Mouse (Mus musculus): ENCODE measurements around the gene Siglecg. TPM values are rescaled to one million over a fixed set of nuclear protein-coding genes. Genes with fewer than 3 reads are reported as not detected.

Gene Siglecg
- polyA plus RNA-seq, 1 experiment from 2014 or later, result 0.48 TPM

DNA sequence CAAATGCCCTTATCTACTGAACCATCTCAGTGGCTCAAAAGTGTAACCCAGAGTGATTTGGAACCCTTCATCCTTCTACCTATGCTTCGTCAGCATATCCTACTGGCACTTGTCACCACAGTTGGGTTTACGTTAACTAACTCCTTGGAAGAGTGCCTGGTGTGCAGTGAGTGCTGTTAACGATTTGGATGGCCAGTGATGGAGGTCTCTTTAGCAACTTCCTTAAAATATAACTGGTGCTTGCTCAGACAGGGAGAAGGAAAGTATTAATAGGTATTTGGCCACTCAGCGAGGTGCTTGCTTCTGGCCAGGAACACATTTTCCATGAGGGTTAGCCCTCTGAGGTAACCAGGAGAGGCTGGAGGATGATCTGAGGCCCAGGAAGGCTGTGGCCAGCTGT, 39.8 kb downstream of the Siglecg start:
- H3K27ac ChIP-seq (ENCODE audit: low read length), result 0 out of 2 replicates have a peak overlapping the region, but pooled peaks have one; percentile 32
- peak; percentile 66 for DNase-seq (ENCODE audit: low spot score)

DNA sequence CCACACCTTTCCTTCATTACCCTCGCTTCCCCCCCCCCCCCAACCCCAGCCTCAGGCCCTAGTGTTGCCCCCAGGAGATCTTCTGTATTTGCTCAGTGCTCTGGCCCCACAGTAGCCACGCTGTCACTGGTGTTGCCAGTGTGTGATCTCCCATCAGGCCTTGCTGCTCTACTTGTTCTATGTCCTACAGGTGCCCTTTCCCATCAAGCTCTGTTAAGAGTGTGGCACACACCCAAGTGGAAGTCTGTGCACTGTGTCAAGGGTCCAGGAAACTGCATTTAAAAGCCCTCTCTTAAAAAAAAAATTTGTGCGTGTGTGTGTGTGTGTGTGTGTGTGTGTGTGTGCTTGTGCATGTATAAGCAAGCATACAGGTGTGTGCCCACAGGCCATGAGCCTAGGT, 40.2 kb downstream of the Siglecg start:
- H3K4me2 ChIP-seq (replicated peaks; ENCODE audit: low read depth, low read length), result no peak overlapping the region
- H3K4me3 ChIP-seq (ENCODE audit: low read depth, low read length), result no peak overlapping the region
- H3K9ac ChIP-seq (replicated peaks; ENCODE audit: low read depth), result no peak overlapping the region
- no peaks in the 10 kb centered on the region for H3K36me3 ChIP-seq (ENCODE audit: insufficient read depth, low read length)
- DNase-seq (ENCODE audit: low spot score) (peak; percentile 38), ATAC-seq (no peak)
- no peaks in the 10 kb centered on the region for H3K9me3 ChIP-seq (ENCODE audit: low read length)
- H3K4me1 ChIP-seq (ENCODE audit: insufficient read depth, low read depth, low read length), result peaks cover 6% of the 10 kb centered on the region; the same call in 1 of the 2 replicates
- 0 out of 2 replicates have a peak overlapping the region, but pooled peaks have one; percentile 32 for H3K27ac ChIP-seq (ENCODE audit: low read length)
- no peak for TF ChIP-seq CTCF (IDR thresholded peaks at IDR 0.05)
- TF ChIP-seq EP300 (IDR thresholded peaks at IDR 0.05), result no peak
- no peaks in the 10 kb centered on the region for H3K27me3 ChIP-seq (replicated peaks; ENCODE audit: insufficient read depth, low read length)
- WGBS, result 58% methylated on average over 2 of the region's 3 CpGs

More for the DNA sequence above, 39.8 kb downstream of the Siglecg start:
- H3K27me3 ChIP-seq (replicated peaks; ENCODE audit: insufficient read depth, low read length), result no peaks in the 10 kb centered on the region
- no peak overlapping the region for H3K4me3 ChIP-seq (ENCODE audit: low read depth, low read length)
- WGBS, result 41% methylated on average over 4 of the region's 4 CpGs
- no peak overlapping the region for H3K9ac ChIP-seq (replicated peaks; ENCODE audit: low read depth)
- peaks cover 10% of the 10 kb centered on the region; the same call in 1 of the 2 replicates for H3K4me1 ChIP-seq (ENCODE audit: insufficient read depth, low read depth, low read length)
- no peaks in the 10 kb centered on the region for H3K9me3 ChIP-seq (ENCODE audit: low read length)
- TF ChIP-seq EP300 (IDR thresholded peaks at IDR 0.05) (no peak), CTCF (IDR thresholded peaks at IDR 0.05) (no peak)
- no peak overlapping the region for H3K4me2 ChIP-seq (replicated peaks; ENCODE audit: low read depth, low read length)
- H3K36me3 ChIP-seq (ENCODE audit: insufficient read depth, low read length), result no peaks in the 10 kb centered on the region
- no peak for ATAC-seq

DNA sequence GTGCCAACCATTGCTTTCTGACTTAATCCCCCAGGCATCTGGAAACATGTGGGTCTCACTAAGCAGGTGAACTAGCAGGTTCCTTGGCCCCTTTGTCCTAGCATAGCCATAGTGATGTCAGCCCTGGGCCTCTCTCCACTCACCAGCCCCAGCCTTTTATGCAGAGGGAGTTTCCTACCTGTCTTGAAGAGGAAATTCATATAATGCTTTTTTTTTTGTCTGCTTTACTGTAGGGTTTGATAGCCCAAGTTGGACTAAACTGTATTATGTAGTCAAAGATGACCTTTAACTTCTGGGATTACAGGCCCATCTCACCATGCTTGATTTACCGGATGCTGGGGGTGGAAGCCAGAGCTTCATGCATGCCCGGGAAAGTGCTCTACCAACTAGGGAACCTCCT, 41.8 kb downstream of the Siglecg start:
- 100% methylated on average over 2 of the region's 2 CpGs for WGBS
- TF ChIP-seq EP300 (IDR thresholded peaks at IDR 0.05), result no peak
- H3K36me3 ChIP-seq (ENCODE audit: insufficient read depth, low read length), result no peaks in the 10 kb centered on the region
- H3K4me2 ChIP-seq (replicated peaks; ENCODE audit: low read depth, low read length), result no peak overlapping the region
- H3K4me3 ChIP-seq (ENCODE audit: low read depth, low read length), result no peak overlapping the region
- H3K9me3 ChIP-seq (ENCODE audit: low read length), result no peaks in the 10 kb centered on the region
- no peaks in the 10 kb centered on the region for H3K27me3 ChIP-seq (replicated peaks; ENCODE audit: insufficient read depth, low read length)
- no peak overlapping the region for H3K27ac ChIP-seq (ENCODE audit: low read length)
- DNase-seq (ENCODE audit: low spot score), result no peak
- no peak overlapping the region for H3K9ac ChIP-seq (replicated peaks; ENCODE audit: low read depth)
- no peaks in the 10 kb centered on the region for H3K4me1 ChIP-seq (ENCODE audit: insufficient read depth, low read depth, low read length)
- no peak for ATAC-seq

DNA sequence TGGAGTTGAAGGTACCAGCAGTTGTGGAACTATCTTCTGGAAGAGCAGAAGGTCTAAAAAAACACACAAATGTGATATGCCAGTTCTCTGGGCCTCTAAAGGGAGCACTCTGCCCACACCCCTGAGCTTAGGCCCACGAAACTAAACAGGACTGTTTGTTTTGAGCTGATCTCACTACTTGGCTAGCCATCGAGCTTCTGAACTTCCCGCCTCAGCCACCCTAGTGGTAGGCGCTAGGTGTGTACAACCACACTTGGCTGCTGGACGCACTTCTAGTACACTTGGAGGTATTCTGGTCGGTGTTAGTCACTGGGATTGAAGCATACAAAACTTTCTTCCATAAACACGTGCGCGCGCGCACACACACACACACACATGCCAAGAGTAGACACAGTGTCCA, 43.7 kb downstream of the Siglecg start:
- 86% methylated on average over 11 of the region's 11 CpGs for WGBS
- Histone ChIP-seq H3K4me2 (replicated peaks; ENCODE audit: low read depth, low read length) (no peak overlapping the region), H3K27ac (ENCODE audit: low read length) (no peak overlapping the region), H3K36me3 (ENCODE audit: insufficient read depth, low read length) (no peaks in the 10 kb centered on the region), H3K27me3 (replicated peaks; ENCODE audit: insufficient read depth, low read length) (no peaks in the 10 kb centered on the region), H3K4me3 (ENCODE audit: low read depth, low read length) (no peak overlapping the region), H3K9me3 (ENCODE audit: low read length) (no peaks in the 10 kb centered on the region), H3K9ac (replicated peaks; ENCODE audit: low read depth) (no peak overlapping the region), H3K4me1 (ENCODE audit: insufficient read depth, low read depth, low read length) (no peaks in the 10 kb centered on the region)
- DNase-seq (ENCODE audit: low spot score) (no peak), ATAC-seq (no peak)
- TF ChIP-seq EP300 (IDR thresholded peaks at IDR 0.05) (no peak), CTCF (IDR thresholded peaks at IDR 0.05) (peak; percentile 7; the same call in 1 of the 2 replicates)

DNA sequence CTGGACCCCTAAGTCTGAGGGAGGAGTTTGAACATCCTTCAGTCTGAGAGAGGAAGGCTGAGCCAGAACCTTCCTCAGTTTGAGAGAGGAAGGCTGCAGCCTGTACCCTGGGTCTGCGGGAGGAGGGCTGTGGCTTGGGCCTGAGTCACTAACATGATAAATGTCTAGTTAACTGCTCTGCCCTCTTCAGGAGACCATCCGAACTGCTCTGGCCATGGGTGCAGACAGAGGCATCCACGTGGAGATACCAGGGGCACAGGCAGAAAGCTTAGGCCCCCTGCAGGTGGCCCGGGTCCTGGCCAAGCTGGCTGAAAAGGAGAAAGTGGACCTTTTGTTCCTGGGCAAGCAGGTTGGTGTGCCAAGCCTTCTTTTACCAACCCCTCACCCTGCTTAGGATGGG, 44.6 kb downstream of the Siglecg start:
- Histone ChIP-seq H3K9ac (replicated peaks; ENCODE audit: low read depth) (no peak overlapping the region), H3K4me3 (ENCODE audit: low read depth, low read length) (no peak overlapping the region), H3K36me3 (ENCODE audit: insufficient read depth, low read length) (no peaks in the 10 kb centered on the region), H3K9me3 (ENCODE audit: low read length) (no peaks in the 10 kb centered on the region), H3K27me3 (replicated peaks; ENCODE audit: insufficient read depth, low read length) (no peaks in the 10 kb centered on the region), H3K27ac (ENCODE audit: low read length) (no peak overlapping the region), H3K4me2 (replicated peaks; ENCODE audit: low read depth, low read length) (no peak overlapping the region), H3K4me1 (ENCODE audit: insufficient read depth, low read depth, low read length) (no peaks in the 10 kb centered on the region)
- no peak for TF ChIP-seq EP300 (IDR thresholded peaks at IDR 0.05)
- TF ChIP-seq CTCF (IDR thresholded peaks at IDR 0.05), result peak; percentile 52
- no peak for DNase-seq (ENCODE audit: low spot score)
- 52% methylated on average over 4 of the region's 4 CpGs for whole genome bisulfite sequencing
- no peak for ATAC-seq

DNA sequence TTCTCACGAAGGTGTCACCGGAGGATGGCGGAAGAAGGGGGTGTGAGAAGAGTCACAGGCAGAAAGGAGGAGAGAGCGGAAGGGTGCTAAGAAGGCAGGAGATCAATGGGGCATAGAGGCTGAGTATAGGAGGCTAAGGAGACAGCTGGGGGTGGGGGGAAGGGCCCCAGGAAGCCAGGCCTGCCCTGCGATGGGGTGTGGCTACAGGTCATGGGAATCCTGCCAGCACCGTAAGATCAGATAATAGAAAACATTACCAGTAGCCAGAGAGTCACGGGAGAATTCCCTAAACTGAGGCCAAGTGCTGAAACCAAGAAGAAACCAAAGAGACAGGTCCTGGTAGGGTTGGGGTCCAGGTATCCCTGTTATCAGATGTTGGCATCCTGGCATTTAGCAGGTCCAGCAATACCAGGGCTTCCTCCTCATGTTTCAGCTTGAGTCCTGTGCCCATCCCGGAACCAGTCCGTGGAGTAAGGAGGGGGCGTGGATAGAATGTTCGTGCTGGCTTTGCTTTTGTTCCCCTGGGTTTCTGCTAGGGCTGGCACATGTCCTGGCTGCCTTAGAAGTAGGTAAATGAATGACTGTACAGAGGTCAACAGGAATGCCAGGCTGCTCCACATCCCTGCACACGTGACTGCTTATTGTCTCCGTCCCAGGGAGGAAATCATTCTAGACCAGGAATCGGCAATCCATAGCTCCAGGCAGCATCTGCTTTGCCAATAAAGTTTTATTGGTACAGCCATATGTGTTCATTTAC, 45.8 kb downstream of the Siglecg start:
- Histone ChIP-seq H3K9ac (replicated peaks; ENCODE audit: low read depth) (no peak overlapping the region), H3K4me3 (ENCODE audit: low read depth, low read length) (no peak overlapping the region), H3K9me3 (ENCODE audit: low read length) (no peaks in the 10 kb centered on the region), H3K4me2 (replicated peaks; ENCODE audit: low read depth, low read length) (no peak overlapping the region), H3K27me3 (replicated peaks; ENCODE audit: insufficient read depth, low read length) (no peaks in the 10 kb centered on the region), H3K4me1 (ENCODE audit: insufficient read depth, low read depth, low read length) (no peaks in the 10 kb centered on the region), H3K27ac (ENCODE audit: low read length) (no peak overlapping the region; the same call in 1 of the 2 replicates), H3K36me3 (ENCODE audit: insufficient read depth, low read length) (no peaks in the 10 kb centered on the region)
- 73% methylated on average over 14 of the region's 14 CpGs for WGBS
- ATAC-seq (0 out of 2 replicates have a peak, but pooled peaks have one; percentile 15), DNase-seq (ENCODE audit: low spot score) (no peak)
- TF ChIP-seq EP300 (IDR thresholded peaks at IDR 0.05) (no peak), CTCF (IDR thresholded peaks at IDR 0.05) (no peak)

Data from lung, postnatal 0 days (tissue).